Mouse (Mus musculus) CH12.LX (cell line): ENCODE data around the gene Kdm4d. TPM values are rescaled to one million over a fixed set of nuclear protein-coding genes. Genes with fewer than 3 reads are reported as not detected.
"Not testable (repeated sequence)": the region's sequence is repeated elsewhere in the genome, so short reads cannot be mapped to it uniquely, and the experiment has no call there.

Experiments used
- DNase-seq: peaks from one replicate; pipeline ENCODE4 v3.0.0-alpha.2; 2013; ENCODE audit errors: extremely low read depth
- H3K27ac ChIP-seq: 2 replicates; pipeline ENCODE4 v1.5.1; 2012; ENCODE audit warnings: low read depth, mild to moderate bottlenecking, control low read depth, moderate library complexity; ENCODE audit not compliant: insufficient read depth
- H3K27me3 ChIP-seq: replicated peaks from 2 replicates; pipeline ENCODE3; 2012; ENCODE audit warnings: inconsistent platforms
- H3K36me3 ChIP-seq, 2 experiments: replicated peaks in 1 of 2; 2 replicates each; pipeline versions ENCODE3 to v1.6.1; 2012; ENCODE audit warnings: inconsistent platforms in 1 of 2, low read length in 1 of 2, mild to moderate bottlenecking in 1 of 2, mixed read lengths in 1 of 2, moderate library complexity in 1 of 2; ENCODE audit not compliant: control insufficient read depth in 1 of 2, insufficient read depth in 1 of 2
- H3K4me1 ChIP-seq, 2 experiments: 2 replicates each; pipeline ENCODE4 v1.6.1; 2012; ENCODE audit warnings: inconsistent platforms in 1 of 2, moderate library complexity in 1 of 2; ENCODE audit not compliant: insufficient read depth in 2 of 2, control insufficient read depth in 1 of 2
- H3K4me2 ChIP-seq: 2 replicates; pipeline ENCODE4 v1.6.1; 2012; ENCODE audit warnings: low read depth, mild to moderate bottlenecking, control low read depth; ENCODE audit not compliant: poor library complexity, insufficient read depth, severe bottlenecking
- H3K4me3 ChIP-seq, 3 experiments: fragments of 150-350 bp in 1 of 3; sonication (generic) in 1 of 3; replicated peaks in 1 of 3; 2 replicates each; pipeline versions ENCODE3 to v1.5.1; 2011 to 2012; ENCODE audit warnings: low read depth in 2 of 3, low read length in 2 of 3, mild to moderate bottlenecking in 2 of 3, moderate library complexity in 2 of 3, control low read depth in 1 of 3, improper control_type of control experiment in 1 of 3, inconsistent platforms in 1 of 3, mixed read lengths in 1 of 3; ENCODE audit not compliant: poor library complexity in 1 of 3
- H3K79me2 ChIP-seq: replicated peaks from 2 replicates; pipeline ENCODE4 v1.6.1; 2012; ENCODE audit warnings: mild to moderate bottlenecking, moderate library complexity; ENCODE audit not compliant: control insufficient read depth, poor library complexity, insufficient read depth, severe bottlenecking; ENCODE audit errors: extremely low read depth
- H3K9ac ChIP-seq: 2 replicates; pipeline ENCODE4 v1.6.1; 2012; ENCODE audit warnings: low read depth, mild to moderate bottlenecking, control low read depth, moderate library complexity; ENCODE audit not compliant: insufficient read depth
- H3K9me3 ChIP-seq: replicated peaks from 2 replicates; pipeline ENCODE3; 2012; ENCODE audit warnings: low read length, inconsistent platforms, mixed read lengths
- CHD1 ChIP-seq: IDR thresholded peaks from 2 replicates; pipeline ENCODE4 v1.6.1; 2012; ENCODE audit warnings: low read depth, low read length, improper control_type of control experiment, inconsistent platforms
- CHD2 ChIP-seq: IDR thresholded peaks from 2 replicates; pipeline ENCODE4 v1.6.1; 2011; ENCODE audit warnings: low read length, improper control_type of control experiment
- CTCF ChIP-seq, 2 experiments: IDR thresholded peaks in 1 of 2; conservative IDR thresholded peaks in 1 of 2; 2 replicates each; pipeline ENCODE4 v1.5.1; 2011 to 2012; ENCODE audit warnings: low read depth in 2 of 2, low read length in 2 of 2, improper control_type of control experiment in 1 of 2, inconsistent platforms in 1 of 2, mild to moderate bottlenecking in 1 of 2, moderate library complexity in 1 of 2
- ELF1 ChIP-seq: IDR thresholded peaks from 2 replicates; pipeline ENCODE4 v1.6.1; 2014; ENCODE audit warnings: low read depth, mild to moderate bottlenecking, inconsistent platforms, low read length, improper control_type of control experiment
- JUN ChIP-seq: IDR thresholded peaks from 2 replicates; pipeline ENCODE4 v1.6.1; 2011; ENCODE audit warnings: low read depth, mild to moderate bottlenecking, low read length, improper control_type of control experiment, moderate library complexity; ENCODE audit not compliant: insufficient read depth
- MAX ChIP-seq: IDR thresholded peaks from 2 replicates; pipeline ENCODE4 v1.6.1; 2011; ENCODE audit warnings: low read length, improper control_type of control experiment
- MAZ ChIP-seq: IDR thresholded peaks from 2 replicates; pipeline ENCODE4 v1.6.1; 2012; ENCODE audit warnings: low read depth, mild to moderate bottlenecking, inconsistent platforms, low read length, improper control_type of control experiment, moderate library complexity
- NELFE ChIP-seq: IDR thresholded peaks from 2 replicates; pipeline ENCODE4 v1.6.1; 2011; ENCODE audit warnings: low read depth, low read length, improper control_type of control experiment
- POLR2A ChIP-seq: IDR thresholded peaks from 2 replicates; pipeline ENCODE4 v1.6.1; 2011; ENCODE audit warnings: low read depth, mild to moderate bottlenecking, improper control_type of control experiment, low read length
- RAD21 ChIP-seq: IDR thresholded peaks from 2 replicates; pipeline ENCODE4 v1.6.1; 2011; ENCODE audit warnings: low read depth, mild to moderate bottlenecking, low read length, improper control_type of control experiment, moderate library complexity
- SIN3A ChIP-seq: IDR thresholded peaks from 2 replicates; pipeline ENCODE4 v1.6.1; 2012; ENCODE audit warnings: low read length, improper control_type of control experiment, inconsistent platforms
- SMC3 ChIP-seq: IDR thresholded peaks from 2 replicates; pipeline ENCODE4 v1.6.1; 2011; ENCODE audit warnings: low read depth, low read length, improper control_type of control experiment
- dilution Hi-C: fragments of 300-500 bp; cut with MboI; formaldehyde crosslinking; loops from 2 replicates; pipeline ENCODE4 v1.14.3; 2020; ENCODE audit warnings: low sequenced_read_pairs; ENCODE audit not compliant: extremely low pct_unique_long_range_greater_than_20kb, extremely low pct_ligation_motif_present
- in situ Hi-C: fragments of 300-500 bp; cut with MboI; formaldehyde crosslinking; loops from 3 replicates; pipeline ENCODE4 v1.14.3; 2019; ENCODE audit warnings: low sequenced_read_pairs, low pct_ligation_motif_present, low pct_unique_long_range_greater_than_20kb, mixed read lengths
- polyA plus RNA-seq: library from polyadenylated mRNA; unstranded; fragments of >175 nt; gene quantifications from 2 replicates; pipeline ENCODE4 v1.2.1, GENCODE M21; 2012; ENCODE audit warnings: low read depth; ENCODE audit not compliant: insufficient read length
- total RNA-seq, 2 experiments: library from RNA; depleted of rRNA; stranded (reverse); fragments of 300-350 nt in 1 of 2; fragments of >200 nt in 1 of 2; gene quantifications; 2 replicates each; pipeline ENCODE4 v1.2.3; 2012 to 2014

The Kdm4d gene
- total and polyA plus RNA-seq, 3 experiments, result 0.21 to 0.37 (median 0.28) TPM

DNA sequence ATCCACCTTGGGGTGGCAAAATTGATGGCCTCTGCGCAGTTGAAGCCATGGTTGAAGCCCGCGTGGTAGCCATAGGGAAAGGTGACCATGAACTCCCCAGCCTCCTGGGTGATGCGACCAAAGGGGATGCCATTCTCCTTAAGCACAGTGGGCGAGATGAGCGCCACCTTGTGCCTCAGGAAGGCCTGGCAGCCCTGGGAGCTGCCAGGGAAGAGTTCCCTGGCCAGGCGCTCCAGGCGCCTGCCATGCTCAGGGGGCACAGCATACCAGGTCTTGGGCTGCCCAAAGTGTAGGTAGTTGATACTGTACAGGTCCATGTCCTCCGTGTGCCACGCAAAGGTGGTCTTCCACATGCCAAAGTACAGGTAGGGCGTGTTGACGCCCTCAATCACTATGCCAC, 36.6 kb downstream of the Kdm4d start:
- H3K4me2 ChIP-seq, H3K4me1 ChIP-seq, H3K4me3 ChIP-seq, H3K36me3 ChIP-seq, H3K9me3 ChIP-seq, dilution Hi-C loops, H3K27ac ChIP-seq, H3K27me3 ChIP-seq, H3K9ac ChIP-seq, in situ Hi-C loops, DNase-seq, H3K79me2 ChIP-seq: not testable (repeated sequence)
- TF ChIP-seq CTCF (conservative IDR thresholded peaks at IDR 0.05 in 1 of 2, IDR thresholded peaks at IDR 0.05 in 1 of 2; ENCODE audit: low read depth in 2 of 2, low read length in 2 of 2) (peak in 1 of 2 experiments; percentile 20; a peak in 2 of 4 replicates), SMC3 (0 out of 2 replicates have a peak, but pooled peaks have one; percentile 5)

DNA sequence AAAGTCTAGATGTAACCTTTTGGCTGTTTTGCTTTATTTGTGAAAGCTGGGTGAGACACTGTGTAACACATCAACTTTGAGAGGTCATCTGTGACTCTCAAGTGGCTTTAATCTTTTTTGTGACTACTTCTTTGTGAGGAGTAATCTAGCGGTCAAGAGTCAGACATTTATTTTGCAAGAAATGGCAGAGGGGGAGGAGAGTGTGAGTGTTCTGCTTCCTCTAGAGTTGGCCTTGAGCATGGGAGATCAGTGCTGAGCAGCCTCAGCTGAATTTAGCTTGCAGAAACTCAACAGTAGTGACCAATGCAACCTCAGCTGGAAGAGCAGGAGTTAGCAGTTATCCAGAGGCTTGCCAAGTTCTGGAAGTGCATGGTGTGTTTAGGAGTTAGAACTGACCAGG, 37.7 kb downstream of the Kdm4d start:
- H3K27me3 ChIP-seq, H3K79me2 ChIP-seq, H3K9ac ChIP-seq, H3K27ac ChIP-seq, H3K4me1 ChIP-seq, H3K4me3 ChIP-seq, dilution Hi-C loops, DNase-seq, H3K9me3 ChIP-seq, H3K36me3 ChIP-seq, in situ Hi-C loops, H3K4me2 ChIP-seq: not testable (repeated sequence)

GRCm38 (mm10) chr9:14456320-14456719, 44.0 kb downstream of the Kdm4d start:
- Histone ChIP-seq H3K27me3 (no peaks in the 10 kb centered on the region), H3K36me3 (no peaks in the 10 kb centered on the region), H3K4me1 (peaks cover 0 to 5% of the 10 kb centered on the region in 2 experiments; a peak in 1 of 4 replicates), H3K9ac (no peak overlapping the region), H3K9me3 (no peaks in the 10 kb centered on the region), H3K4me3 (no peak overlapping the region), H3K27ac (no peak overlapping the region), H3K4me2 (no peak overlapping the region), H3K79me2 (no peaks in the 10 kb centered on the region)
- dilution Hi-C loops, result no loop called here
- in situ Hi-C loops, result loop anchor here (10.0 kb wide), 1 partner anchor 112 kb away; no protein-coding TSS in a partner anchor
- TF ChIP-seq JUN, result no peak
- no peak for TF ChIP-seq CHD1
- TF ChIP-seq MAX, result no peak
- TF ChIP-seq RAD21, result no peak
- TF ChIP-seq POLR2A, result no peak
- TF ChIP-seq NELFE, result no peak
- TF ChIP-seq ELF1, result no peak
- TF ChIP-seq MAZ, result no peak
- TF ChIP-seq SIN3A, result no peak
- TF ChIP-seq CHD2, result no peak
- no peak for DNase-seq
